Mouse (Mus musculus) cerebellum, adult 2 months (tissue): ENCODE data around the gene Wdr31.

Source experiments
- CTCF ChIP-seq: fragments of 200-500 bp; IDR thresholded peaks from 2 replicates; pipeline ENCODE4 v1.5.1; 2011; ENCODE audit warnings: low read depth, mild to moderate bottlenecking, control low read depth, low read length, moderate library complexity, borderline replicate concordance; ENCODE audit not compliant: insufficient read depth
- POLR2A ChIP-seq: fragments of 200-500 bp; IDR thresholded peaks from 2 replicates; pipeline ENCODE4 v1.6.1; 2011; ENCODE audit warnings: low read length, control low read depth, borderline replicate concordance; ENCODE audit not compliant: insufficient read depth

GRCm38 (mm10) chr4:62479937-62480708 lies 9.4 kb upstream of the Wdr31 start, which contains the start of gene Bspry:
- TF ChIP-seq CTCF (no peak), POLR2A (no peak)
